ENCODE assay signal across 13 mouse cellular contexts in the genomic region with DNA sequence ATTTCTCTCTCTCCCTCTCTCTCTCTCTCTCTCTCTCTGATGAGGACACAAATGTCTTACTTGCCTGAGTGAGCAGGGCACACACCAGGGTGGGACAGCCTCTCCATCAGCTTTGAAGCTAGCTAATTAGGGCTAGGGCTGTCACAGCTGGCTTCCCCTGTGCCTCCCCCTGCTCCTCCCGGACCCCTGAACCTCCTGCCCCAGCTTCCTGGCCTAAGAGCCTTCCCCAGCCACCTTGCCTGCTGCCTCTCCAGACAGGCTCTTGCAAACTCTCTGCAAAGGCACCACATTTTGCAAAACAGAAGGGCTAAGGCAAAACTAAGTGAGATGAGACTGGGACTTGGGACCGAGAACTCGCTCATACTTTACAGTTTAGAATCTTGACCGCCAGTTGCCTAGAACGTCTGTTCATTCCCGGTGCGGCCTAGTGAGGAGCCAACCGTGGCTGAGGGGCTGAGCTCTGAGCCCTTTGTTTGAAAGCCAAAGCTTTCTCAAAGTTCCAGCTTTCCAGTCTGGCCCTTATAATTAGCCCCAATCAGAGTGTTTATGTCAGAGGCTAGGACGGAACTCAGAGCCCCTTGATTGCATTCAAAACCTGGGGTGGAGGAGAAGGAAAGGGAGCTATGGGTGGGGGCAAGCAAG. TPM values are rescaled to one million over a fixed set of nuclear protein-coding genes. Genes with fewer than 3 reads are reported as not detected.
A peak's percentile ranks its signal among the peaks of the same experiment; 100 is the strongest.
DNase-seq lines count a peak whose midpoint lies in the region; ATAC-seq and TF ChIP-seq lines count a peak whose summit lies in the region.
"Had no signal": no experiment of that assay in that cellular context is flagged by ENCODE, and none has a peak within 500 bp of the region (broad histone marks: within the 10 kb centered on the region; RNA-seq: fewer than 3 reads in every experiment).

No protein-coding gene starts in this region.

- peak overlapping the region; percentile 54; the same call in 1 of the 2 replicates for H3K27ac ChIP-seq in intestine, embryonic 14.5 days (ENCODE audit: low read depth)
- no peak overlapping the region for H3K27ac ChIP-seq in intestine, postnatal 0 days (ENCODE audit: low read depth, low read length)
- peak overlapping the region; percentile 100 for H3K27ac ChIP-seq in embryonic facial prominence, embryonic 13.5 days
- peak overlapping the region; percentile 89 for H3K27ac ChIP-seq in limb, embryonic 11.5 days (replicated peaks; ENCODE audit: low read depth, low read length)
- H3K27ac ChIP-seq: gastrocnemius, adult 2 months; liver, embryonic 15.5 days had no signal

- no peak for ATAC-seq in intestine, embryonic 14.5 days (replicated peaks; ENCODE audit: low FRiP score, low TSS enrichment, low read depth)
- ATAC-seq in intestine, postnatal 0 days: no peak
- ATAC-seq in embryonic facial prominence, embryonic 13.5 days (ENCODE audit: insufficient number of reproducible peaks, insufficient read depth, low FRiP score, low TSS enrichment, low read depth): no peak
- peak; percentile 14; the same call in 1 of the 2 replicates for ATAC-seq in limb, embryonic 11.5 days (ENCODE audit: insufficient number of reproducible peaks, low FRiP score, low TSS enrichment, low read depth)

- TF ChIP-seq CTCF in intestine, postnatal 0 days (IDR thresholded peaks at IDR 0.05; ENCODE audit: low read depth): no peak
- TF ChIP-seq CTCF in brain, embryonic 14.5 days (IDR thresholded peaks at IDR 0.05; ENCODE audit: borderline replicate concordance, extremely low read depth, insufficient read depth, insufficient read length): no peak

- no peak for TF ChIP-seq POLR2A in brain, embryonic 14.5 days (IDR thresholded peaks at IDR 0.05; ENCODE audit: borderline replicate concordance, extremely low read depth, insufficient read depth, insufficient read length, poor library complexity, severe bottlenecking)

- H3K4me2 ChIP-seq in intestine, embryonic 14.5 days (ENCODE audit: low read length): no peak overlapping the region
- H3K4me2 ChIP-seq in intestine, postnatal 0 days (replicated peaks; ENCODE audit: low read depth): no peak overlapping the region
- H3K4me2 ChIP-seq in embryonic facial prominence, embryonic 13.5 days: peak overlapping the region; percentile 78
- peak overlapping the region; percentile 32 for H3K4me2 ChIP-seq in limb, embryonic 11.5 days (ENCODE audit: low read depth, severe bottlenecking)
- H3K4me2 ChIP-seq: liver, embryonic 15.5 days had no signal

- no peak overlapping the region for H3K9ac ChIP-seq in intestine, embryonic 14.5 days (ENCODE audit: low read length)
- H3K9ac ChIP-seq in intestine, postnatal 0 days (ENCODE audit: low read depth, low read length): no peak overlapping the region
- peak overlapping the region; percentile 100 for H3K9ac ChIP-seq in embryonic facial prominence, embryonic 13.5 days
- peak overlapping the region; percentile 55 for H3K9ac ChIP-seq in limb, embryonic 11.5 days (ENCODE audit: low read length)
- H3K9ac ChIP-seq: liver, embryonic 15.5 days had no signal

- H3K4me1 ChIP-seq in intestine, embryonic 14.5 days (replicated peaks; ENCODE audit: control insufficient read depth, insufficient read depth, low read length): peaks cover 33% of the 10 kb centered on the region
- H3K4me1 ChIP-seq in intestine, postnatal 0 days (replicated peaks; ENCODE audit: control insufficient read depth, insufficient read depth, low read length): no peaks in the 10 kb centered on the region
- H3K4me1 ChIP-seq in embryonic facial prominence, embryonic 13.5 days: peaks cover 41% of the 10 kb centered on the region
- peaks cover 40% of the 10 kb centered on the region for H3K4me1 ChIP-seq in limb, embryonic 11.5 days (ENCODE audit: control insufficient read depth, insufficient read depth, low read length)
- H3K4me1 ChIP-seq: liver, embryonic 15.5 days had no signal

- H3K27me3 ChIP-seq in intestine, embryonic 14.5 days (replicated peaks; ENCODE audit: control insufficient read depth, insufficient read depth, low read length): no peaks in the 10 kb centered on the region
- peaks cover 18% of the 10 kb centered on the region for H3K27me3 ChIP-seq in intestine, postnatal 0 days (replicated peaks; ENCODE audit: control insufficient read depth, insufficient read depth, low read length)
- no peaks in the 10 kb centered on the region for H3K27me3 ChIP-seq in embryonic facial prominence, embryonic 13.5 days
- H3K27me3 ChIP-seq in limb, embryonic 11.5 days (ENCODE audit: control insufficient read depth, insufficient read depth, low read length): 0 out of 2 replicates have a peak, but pooled peaks cover 3% of the 10 kb centered on the region

- DNase-seq in intestine, embryonic 14.5 days (ENCODE audit: low spot score): no peak
- DNase-seq in brain, embryonic 14.5 days (ENCODE audit: low read depth): peak; percentile 68
- DNase-seq in limb, embryonic 11.5 days (ENCODE audit: low spot score): peak; percentile 57
- no peak for DNase-seq in cerebellum, postnatal 14 days
- no peak for DNase-seq in urinary bladder, postnatal 4 days (ENCODE audit: low spot score in 2 of 2)
- no peak for DNase-seq in thymus, postnatal 36 days
- DNase-seq: cerebellum, adult 9-11 months; gastrocnemius, adult 2 months; spleen, adult 18-20 months had no signal

- no peaks in the 10 kb centered on the region; the same call in 1 of the 2 replicates for H3K36me3 ChIP-seq in intestine, embryonic 14.5 days (ENCODE audit: control insufficient read depth, insufficient read depth, low read length)
- H3K36me3 ChIP-seq in intestine, postnatal 0 days (ENCODE audit: control insufficient read depth, insufficient read depth): no peaks in the 10 kb centered on the region
- peaks cover 13% of the 10 kb centered on the region for H3K36me3 ChIP-seq in embryonic facial prominence, embryonic 13.5 days
- H3K36me3 ChIP-seq in limb, embryonic 11.5 days (ENCODE audit: control insufficient read depth, insufficient read depth, low read length): no peaks in the 10 kb centered on the region
- H3K36me3 ChIP-seq: liver, embryonic 15.5 days had no signal

- 22% methylated on average over 9 of the region's 9 CpGs for WGBS in intestine, embryonic 14.5 days
- 46% methylated on average over 9 of the region's 9 CpGs for WGBS in intestine, postnatal 0 days
- WGBS in embryonic facial prominence, embryonic 13.5 days: 8% methylated on average over 9 of the region's 9 CpGs
- 8% methylated on average over 9 of the region's 9 CpGs for WGBS in limb, embryonic 11.5 days

- H3K9me3 ChIP-seq in intestine, embryonic 14.5 days (ENCODE audit: control insufficient read depth, low read length): no peaks in the 10 kb centered on the region
- H3K9me3 ChIP-seq in intestine, postnatal 0 days (ENCODE audit: control insufficient read depth): no peaks in the 10 kb centered on the region
- no peaks in the 10 kb centered on the region for H3K9me3 ChIP-seq in embryonic facial prominence, embryonic 13.5 days
- H3K9me3 ChIP-seq in limb, embryonic 11.5 days (ENCODE audit: control insufficient read depth, low read length): no peaks in the 10 kb centered on the region
- H3K9me3 ChIP-seq: liver, embryonic 15.5 days had no signal

- no peak overlapping the region for H3K4me3 ChIP-seq in intestine, embryonic 14.5 days (ENCODE audit: low read depth, low read length)
- no peak overlapping the region for H3K4me3 ChIP-seq in intestine, postnatal 0 days (ENCODE audit: low read depth, low read length)
- peak overlapping the region; percentile 19 for H3K4me3 ChIP-seq in embryonic facial prominence, embryonic 13.5 days
- H3K4me3 ChIP-seq in limb, embryonic 11.5 days (ENCODE audit: low read depth, low read length): peak overlapping the region; percentile 10; the same call in 1 of the 2 replicates
- H3K4me3 ChIP-seq: gastrocnemius, adult 2 months; liver, embryonic 15.5 days; myocyte had no signal

RNA-seq across cellular contexts. Expression of a gene that starts 6.6 kb away (rescaled TPM):
- polyA plus RNA-seq in intestine, embryonic 14.5 days (2014; fragmentation: Nextera tagmentation; extraction: Ambion mirVana): 20.4 and 21.9 TPM in 2 replicates
- polyA plus RNA-seq in intestine, postnatal 0 days (2015; fragmentation: Nextera tagmentation; extraction: Ambion mirVana): 6.0 and 6.2 TPM in 2 replicates
- 35.6 and 59.4 TPM in 2 replicates for polyA plus RNA-seq in brain, embryonic 14.5 days (2012; rRNA removed)
- polyA plus RNA-seq in embryonic facial prominence, embryonic 13.5 days (2015; fragmentation: Nextera tagmentation; extraction: Ambion mirVana): 63.0 and 67.8 TPM in 2 replicates
- polyA plus RNA-seq in limb, embryonic 11.5 days (2014; fragmentation: Nextera tagmentation; extraction: Ambion mirVana): 57.2 and 57.4 TPM in 2 replicates

RNA-seq across cellular contexts. Expression of a gene that starts 31.5 kb away (rescaled TPM):
- polyA plus RNA-seq in intestine, embryonic 14.5 days (2014; fragmentation: Nextera tagmentation; extraction: Ambion mirVana): 13.5 and 15.7 TPM in 2 replicates
- 11.2 and 12.7 TPM in 2 replicates for polyA plus RNA-seq in intestine, postnatal 0 days (2015; fragmentation: Nextera tagmentation; extraction: Ambion mirVana)
- polyA plus RNA-seq in brain, embryonic 14.5 days (2012; rRNA removed): 3.6 and 4.6 TPM in 2 replicates
- polyA plus RNA-seq in embryonic facial prominence, embryonic 13.5 days (2015; fragmentation: Nextera tagmentation; extraction: Ambion mirVana): 16.1 and 17.0 TPM in 2 replicates
- polyA plus RNA-seq in limb, embryonic 11.5 days (2014; fragmentation: Nextera tagmentation; extraction: Ambion mirVana): 3.9 and 4.2 TPM in 2 replicates

RNA-seq across cellular contexts. Expression of a gene that starts 52.7 kb away (rescaled TPM):
- polyA plus RNA-seq in intestine, embryonic 14.5 days (2014; fragmentation: Nextera tagmentation; extraction: Ambion mirVana): 0.31 and 1.3 TPM in 2 replicates
- 0.09 and 0.14 TPM in 2 replicates for polyA plus RNA-seq in intestine, postnatal 0 days (2015; fragmentation: Nextera tagmentation; extraction: Ambion mirVana)
- polyA plus RNA-seq in brain, embryonic 14.5 days (2012; rRNA removed): 0.03 and 0.11 TPM in 2 replicates
- 0.45 and 0.79 TPM in 2 replicates for polyA plus RNA-seq in embryonic facial prominence, embryonic 13.5 days (2015; fragmentation: Nextera tagmentation; extraction: Ambion mirVana)
- 0.35 and 1.2 TPM in 2 replicates for polyA plus RNA-seq in limb, embryonic 11.5 days (2014; fragmentation: Nextera tagmentation; extraction: Ambion mirVana)

RNA-seq across cellular contexts. Expression of a gene that starts 54.6 kb away (rescaled TPM):
- polyA plus RNA-seq in intestine, embryonic 14.5 days (2014; fragmentation: Nextera tagmentation; extraction: Ambion mirVana): 40.1 and 49.6 TPM in 2 replicates
- polyA plus RNA-seq in intestine, postnatal 0 days (2015; fragmentation: Nextera tagmentation; extraction: Ambion mirVana): 18.9 and 22.3 TPM in 2 replicates
- polyA plus RNA-seq in brain, embryonic 14.5 days (2012; rRNA removed): 46.1 and 58.4 TPM in 2 replicates
- 84.0 and 84.7 TPM in 2 replicates for polyA plus RNA-seq in embryonic facial prominence, embryonic 13.5 days (2015; fragmentation: Nextera tagmentation; extraction: Ambion mirVana)
- 52.9 and 55.0 TPM in 2 replicates for polyA plus RNA-seq in limb, embryonic 11.5 days (2014; fragmentation: Nextera tagmentation; extraction: Ambion mirVana)

Comparison
In these comparisons a context has a peak if more than half of its experiments do, and no peak if none do; other contexts are left out.
1. DNase-seq: peak in brain, embryonic 14.5 days (single experiment) and limb, embryonic 11.5 days (single experiment); none in intestine, embryonic 14.5 days (single experiment), cerebellum, postnatal 14 days (0 of 2), urinary bladder, postnatal 4 days (0 of 2) and thymus, postnatal 36 days (0 of 2).
2. H3K4me2 ChIP-seq: peak in embryonic facial prominence, embryonic 13.5 days (single experiment) and limb, embryonic 11.5 days (single experiment); none in intestine, embryonic 14.5 days (single experiment) and intestine, postnatal 0 days (single experiment).
3. H3K4me3 ChIP-seq: peak in embryonic facial prominence, embryonic 13.5 days (single experiment) and limb, embryonic 11.5 days (single experiment); none in intestine, embryonic 14.5 days (single experiment) and intestine, postnatal 0 days (single experiment).
4. H3K9ac ChIP-seq: peak in embryonic facial prominence, embryonic 13.5 days (single experiment) and limb, embryonic 11.5 days (single experiment); none in intestine, embryonic 14.5 days (single experiment) and intestine, postnatal 0 days (single experiment).